Mouse (Mus musculus) heart, adult 2 months (tissue): ENCODE measurements around the gene Gch1. TPM values are rescaled to one million over a fixed set of nuclear protein-coding genes. Genes with fewer than 3 reads are reported as not detected.

Experiments
- DNase-seq, 2 experiments: peaks; one replicate each; pipeline ENCODE4 v3.0.0; 2021
- H3K27ac ChIP-seq: fragments of 200-600 bp; 2 replicates; pipeline ENCODE4 v1.8.1; 2022
- H3K27me3 ChIP-seq: fragments of 200-500 bp; 2 replicates; pipeline ENCODE4 v1.6.1; 2012; ENCODE audit warnings: mild to moderate bottlenecking, low read length, inconsistent platforms, mixed read lengths; ENCODE audit not compliant: control insufficient read depth, insufficient read depth
- H3K36me3 ChIP-seq: fragments of 200-500 bp; 2 replicates; pipeline ENCODE4 v1.6.1; 2012; ENCODE audit warnings: low read length, inconsistent platforms; ENCODE audit not compliant: control insufficient read depth, insufficient read depth
- H3K4me1 ChIP-seq: fragments of 200-500 bp; 2 replicates; pipeline ENCODE4 v1.6.1; 2011; ENCODE audit warnings: low read length; ENCODE audit not compliant: control insufficient read depth, insufficient read depth
- H3K4me3 ChIP-seq: fragments of 200-600 bp; 2 replicates; pipeline ENCODE4 v1.8.1; 2022
- H3K79me2 ChIP-seq: fragments of 200-500 bp; replicated peaks from 2 replicates; pipeline ENCODE4 v1.6.1; 2012; ENCODE audit warnings: mild to moderate bottlenecking, inconsistent platforms, low read length, moderate library complexity, mixed read lengths; ENCODE audit not compliant: control insufficient read depth, insufficient read depth
- H3K9ac ChIP-seq: fragments of 200-500 bp; 2 replicates; pipeline ENCODE4 v1.6.1; 2012; ENCODE audit warnings: low read depth, mild to moderate bottlenecking, control low read depth, inconsistent platforms, low read length, mixed read lengths
- CTCF ChIP-seq: fragments of 200-600 bp; IDR thresholded peaks from 2 replicates; pipeline ENCODE4 v1.8.1; 2022; ENCODE audit warnings: antibody characterized with exemption, mild to moderate bottlenecking, moderate library complexity
- EP300 ChIP-seq: fragments of 200-500 bp; IDR thresholded peaks from 2 replicates; pipeline ENCODE4 v1.6.1; 2011; ENCODE audit warnings: low read depth, low read length, control low read depth; ENCODE audit not compliant: insufficient read depth
- POLR2A ChIP-seq: fragments of 200-500 bp; IDR thresholded peaks from 2 replicates; pipeline ENCODE4 v1.6.1; 2011; ENCODE audit warnings: mild to moderate bottlenecking, low read depth, low read length, control low read depth; ENCODE audit not compliant: insufficient read depth
- WGBS: fragments of 180-500 bp; shearing (Covaris S2); methylation state at CpG from one replicate; pipeline ENCODE4 v1.1.7; 2018; 5-methylcytosine and 5-hydroxymethylcytosine counted together
- intact Hi-C: fragments of 180-260 bp; cut with DNase I; formaldehyde crosslinking; loops from one replicate; pipeline ENCODE4 v1.15.1; 2025
- polyA plus RNA-seq: library from polyadenylated mRNA; depleted of rRNA; stranded (reverse); fragments of >200 nt; gene quantifications from 2 replicates; pipeline ENCODE4 v1.2.3, GENCODE M21; 2012
- total RNA-seq, 2 experiments: library from RNA; stranded (reverse); gene quantifications; 2 replicates each; pipeline ENCODE4 v1.2.3; 2021

The Gch1 gene
- total and polyA plus RNA-seq, 3 experiments: 4.7 to 7.0 (median 6.3) TPM

DNA sequence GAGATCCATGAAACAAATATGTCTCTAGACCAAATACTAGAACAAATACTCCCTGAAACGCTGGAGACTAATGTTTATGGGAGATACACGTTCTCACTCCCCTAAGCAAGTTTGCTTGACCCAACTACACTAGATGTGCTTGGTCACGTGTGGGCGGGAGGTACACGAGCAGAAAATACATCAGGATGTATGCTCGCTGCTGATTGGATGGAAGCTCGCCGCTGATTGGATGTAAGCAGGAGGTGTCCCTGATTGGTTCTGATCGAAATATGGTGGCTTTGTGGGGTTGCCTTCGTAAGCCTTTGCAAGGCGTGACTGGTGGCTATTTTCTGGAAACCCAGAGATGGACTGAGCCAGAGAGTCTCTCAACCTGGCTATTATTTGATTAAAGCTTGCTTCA lies 32.4 kb upstream of the Gch1 start:
- TF ChIP-seq POLR2A (no peak), CTCF (no peak), EP300 (no peak)

DNA sequence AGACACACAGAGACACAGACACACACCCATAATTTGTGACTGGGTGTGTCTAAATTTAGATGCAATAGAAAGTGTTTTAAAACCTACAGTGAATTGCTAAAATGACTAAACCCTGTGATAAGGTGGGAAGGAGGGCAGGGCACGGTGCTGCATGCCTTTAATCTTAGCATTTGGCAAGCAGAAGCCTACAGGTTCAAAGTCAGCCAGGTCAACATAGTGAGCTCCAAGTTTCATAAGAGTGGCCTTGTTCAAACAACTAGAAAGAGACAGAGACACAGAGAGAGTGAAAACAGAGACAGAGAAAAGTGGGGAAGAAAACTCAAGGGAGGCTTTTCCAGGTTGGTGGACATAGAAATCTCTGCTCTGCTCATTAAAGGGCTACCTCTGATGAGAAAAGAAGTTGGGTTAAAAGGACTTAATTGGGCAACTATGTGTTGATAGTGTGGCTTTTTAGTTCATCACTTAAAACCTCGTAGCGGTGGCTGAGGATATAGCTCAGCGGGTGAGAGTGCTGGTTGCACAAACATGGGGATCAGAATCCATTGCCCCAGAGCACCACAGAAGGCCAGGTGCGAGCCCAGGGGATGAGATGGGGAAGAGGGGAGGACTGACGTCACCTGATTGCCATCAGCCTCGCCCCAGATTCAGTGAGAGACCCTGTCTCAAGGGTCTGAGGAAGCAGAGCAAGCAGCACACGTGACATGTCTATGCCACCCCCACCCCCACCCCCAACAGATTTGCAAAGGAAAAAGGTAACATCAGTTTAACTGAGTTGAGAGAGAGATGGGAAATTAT lies 31.2 kb upstream of the Gch1 start:
- TF ChIP-seq CTCF (no peak), POLR2A (no peak), EP300 (no peak)
- no peaks in the 10 kb centered on the region for H3K4me1 ChIP-seq
- WGBS: 81% methylated on average over 8 of the region's 8 CpGs
- no peak overlapping the region for H3K9ac ChIP-seq
- intact Hi-C loops: no loop called here
- DNase-seq: no peak
- H3K27ac ChIP-seq: no peak overlapping the region
- no peaks in the 10 kb centered on the region for H3K36me3 ChIP-seq
- H3K4me3 ChIP-seq: no peak overlapping the region
- no peaks in the 10 kb centered on the region for H3K27me3 ChIP-seq
- H3K79me2 ChIP-seq: no peaks in the 10 kb centered on the region

More for the DNA sequence above, 32.4 kb upstream of the Gch1 start:
- intact Hi-C loops: no loop called here
- H3K27me3 ChIP-seq: no peaks in the 10 kb centered on the region
- H3K79me2 ChIP-seq: no peaks in the 10 kb centered on the region
- H3K27ac ChIP-seq: no peak overlapping the region
- no peak for DNase-seq
- H3K4me3 ChIP-seq: no peak overlapping the region
- H3K36me3 ChIP-seq: no peaks in the 10 kb centered on the region
- no peaks in the 10 kb centered on the region for H3K4me1 ChIP-seq
- no peak overlapping the region for H3K9ac ChIP-seq
- WGBS: 79% methylated on average over 11 of the region's 11 CpGs

DNA sequence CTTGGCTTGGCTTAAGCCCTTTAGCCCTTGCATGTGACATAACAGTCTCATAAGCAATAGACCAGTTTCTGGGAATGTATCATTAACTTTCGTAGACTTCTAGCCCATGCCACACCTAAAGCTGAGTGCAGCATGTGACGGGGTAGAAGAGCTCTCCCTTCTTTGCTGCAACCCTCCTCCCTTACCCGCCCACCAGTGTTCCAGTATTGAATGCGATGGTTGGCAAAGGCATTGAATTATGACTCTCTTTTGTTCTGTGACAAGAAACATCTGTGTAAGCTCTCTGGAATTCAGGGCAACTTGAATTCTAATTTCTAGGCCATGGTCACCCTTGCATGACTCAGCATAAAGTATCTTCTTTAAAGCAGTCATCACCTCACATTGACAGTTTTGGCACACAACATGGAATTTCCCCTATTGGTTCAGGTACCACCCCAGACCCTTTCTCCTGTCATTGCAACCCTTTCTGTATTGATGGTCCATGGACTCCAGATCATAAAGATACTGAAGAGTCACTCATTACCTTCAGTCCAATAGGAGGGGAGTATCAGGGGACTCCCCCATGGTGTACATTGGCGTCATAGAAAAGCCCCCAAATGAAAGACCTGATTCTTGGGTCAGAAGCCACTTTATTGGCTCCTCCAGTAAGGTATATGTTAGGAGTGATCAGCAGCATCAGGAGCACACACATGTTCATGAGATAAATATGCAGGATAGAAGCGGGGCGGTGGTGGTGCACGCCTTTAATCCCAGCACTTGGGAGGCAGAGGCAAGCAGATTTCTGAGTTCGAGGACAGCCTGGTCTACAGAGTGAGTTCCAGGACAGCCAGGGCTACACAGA lies 29.8 kb upstream of the Gch1 start:
- no peak for DNase-seq
- Histone ChIP-seq H3K4me1 (no peaks in the 10 kb centered on the region), H3K79me2 (no peaks in the 10 kb centered on the region), H3K27ac (no peak overlapping the region), H3K4me3 (no peak overlapping the region), H3K9ac (no peak overlapping the region), H3K27me3 (no peaks in the 10 kb centered on the region), H3K36me3 (no peaks in the 10 kb centered on the region)
- TF ChIP-seq POLR2A: no peak
- no peak for TF ChIP-seq EP300
- 86% methylated on average over 9 of the region's 9 CpGs for WGBS
- intact Hi-C loops: no loop called here

DNA sequence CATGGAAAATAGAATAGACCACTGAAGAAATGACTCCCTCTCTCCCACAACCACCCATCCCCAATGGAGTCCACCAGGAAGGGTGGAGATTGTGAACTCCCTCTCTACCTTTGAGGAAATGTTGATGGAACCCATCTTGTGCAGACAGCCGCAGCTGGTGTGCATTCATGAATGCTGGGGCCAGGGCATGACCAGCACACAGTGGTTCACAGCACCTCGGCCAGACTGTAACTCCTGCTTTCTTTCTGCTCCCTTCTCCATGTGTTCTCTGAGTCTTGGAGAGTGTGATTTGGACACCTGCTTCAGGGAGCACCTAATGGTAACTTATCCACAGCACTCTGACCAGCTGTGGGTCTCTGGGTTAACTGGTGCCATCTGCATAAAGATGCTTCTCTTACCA lies 27.3 kb upstream of the Gch1 start:
- Histone ChIP-seq H3K27ac (no peak overlapping the region), H3K36me3 (no peaks in the 10 kb centered on the region), H3K79me2 (no peaks in the 10 kb centered on the region), H3K27me3 (no peaks in the 10 kb centered on the region), H3K9ac (no peak overlapping the region), H3K4me3 (no peak overlapping the region), H3K4me1 (no peaks in the 10 kb centered on the region)
- intact Hi-C loops: no loop called here
- TF ChIP-seq POLR2A (no peak), EP300 (no peak), CTCF (no peak)
- 80% methylated on average over 2 of the region's 2 CpGs for WGBS
- DNase-seq: no peak

DNA sequence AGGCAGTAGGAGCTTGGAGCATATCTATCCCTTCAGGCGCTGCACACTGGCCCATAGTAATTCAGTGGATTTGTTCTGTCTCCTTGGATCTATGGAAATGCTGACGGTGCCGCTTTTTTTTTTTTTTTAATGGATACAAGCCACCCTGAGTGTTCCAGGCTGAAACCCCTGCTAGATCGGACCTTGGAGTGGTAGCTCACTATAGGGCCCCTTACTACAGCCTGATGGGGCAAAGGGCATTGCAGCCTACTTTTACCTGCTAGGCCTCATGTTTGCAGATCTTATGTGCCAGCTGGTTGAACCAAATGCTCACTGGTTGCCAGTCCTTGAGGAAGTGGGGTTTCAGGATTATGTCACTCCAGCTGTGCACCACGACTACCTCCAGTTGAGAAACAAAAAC lies 25.2 kb upstream of the Gch1 start:
- WGBS: 75% methylated on average over 5 of the region's 5 CpGs
- H3K79me2 ChIP-seq: no peaks in the 10 kb centered on the region
- TF ChIP-seq POLR2A (no peak), CTCF (no peak), EP300 (no peak)
- H3K4me1 ChIP-seq: no peaks in the 10 kb centered on the region
- intact Hi-C loops: no loop called here
- DNase-seq: no peak
- no peak overlapping the region for H3K27ac ChIP-seq
- H3K27me3 ChIP-seq: no peaks in the 10 kb centered on the region
- no peak overlapping the region for H3K9ac ChIP-seq
- H3K4me3 ChIP-seq: no peak overlapping the region
- no peaks in the 10 kb centered on the region for H3K36me3 ChIP-seq

DNA sequence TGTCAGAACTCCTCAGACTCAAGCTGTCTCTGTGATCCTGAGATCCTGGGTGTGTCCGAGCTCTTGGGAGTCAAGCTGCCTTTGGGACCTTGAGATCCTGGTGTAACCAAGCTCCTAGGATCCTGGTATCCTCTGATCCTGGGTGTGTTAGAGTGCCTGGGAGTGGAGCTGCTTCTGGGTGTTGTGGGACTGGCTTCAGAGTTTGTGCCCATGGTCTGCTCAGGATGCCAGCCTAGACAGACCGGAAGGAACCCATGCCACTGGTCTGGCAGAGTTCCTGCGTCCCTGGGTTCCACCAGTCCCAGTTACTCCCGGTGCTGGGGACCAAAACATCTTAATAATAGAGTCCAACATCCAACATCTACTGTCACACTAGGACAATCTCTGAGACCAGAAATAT lies 24.1 kb upstream of the Gch1 start:
- no peaks in the 10 kb centered on the region for H3K4me1 ChIP-seq
- 75% methylated on average over 4 of the region's 4 CpGs for WGBS
- intact Hi-C loops: no loop called here

More for the DNA sequence above, 24.1 kb upstream of the Gch1 start:
- no peak for TF ChIP-seq EP300
- no peak for TF ChIP-seq CTCF
- no peak for TF ChIP-seq POLR2A
- Histone ChIP-seq H3K4me3 (no peak overlapping the region), H3K9ac (no peak overlapping the region), H3K79me2 (no peaks in the 10 kb centered on the region), H3K27me3 (no peaks in the 10 kb centered on the region), H3K27ac (no peak overlapping the region), H3K36me3 (no peaks in the 10 kb centered on the region)
- no peak for DNase-seq
